Mouse (Mus musculus): ENCODE results near the gene Gm14418. TPM values are rescaled to one million over a fixed set of nuclear protein-coding genes. Genes with fewer than 3 reads are reported as not detected.
"Not testable (repeated sequence)": the region's sequence is repeated elsewhere in the genome, so short reads cannot be mapped to it uniquely, and the experiment has no call there.

Gm14418 gene
- total RNA-seq (2021) = 10 to 100 TPM in 1 of 2 experiments, 1 to 10 TPM in 1; 9.5 to 13.1 TPM
- long read RNA-seq, experiment 1, partial matches to known transcripts = 0 of 4 reads
- long read RNA-seq, experiment 1, other reads (novel, unspliced or antisense) = 4 of 4 reads
- long read RNA-seq, experiment 2, partial matches to known transcripts = 1 of 8 reads
- long read RNA-seq, experiment 2, other reads (novel, unspliced or antisense) = 4 of 8 reads

GRCm38 (mm10) chr2:177398096-177398495 is at the start of gene Gm14418:
Gene Gm14418, minus strand, starts transcription at chr2:177398320.
- DNase-seq; intact Hi-C loops (cut with DNase I): not testable (repeated sequence)

Other genes starting within 250 kb of the Gm14418 start
- gene Gm14410, start 191.9 kb downstream of the Gm14418 start, total RNA-seq (2021) = 10 to 100 TPM; 31.2 to 34.0 TPM
- gene Gm14409, start 131.3 kb downstream of the Gm14418 start, total RNA-seq (2021) = 1 to 10 TPM; 1.0 to 1.1 TPM
- gene Gm14412, start 74.0 kb downstream of the Gm14418 start, total RNA-seq (2021) = 1 to 10 TPM; 1.0 TPM
- 100 to 1,000 TPM; 299 to 302 TPM for gene Zfp970, start 66.4 kb upstream of the Gm14418 start, total RNA-seq (2021)
- 10 to 100 TPM; 54.7 to 58.7 TPM for gene Gm14403, start 99.9 kb upstream of the Gm14418 start, total RNA-seq (2021)
- under 1 TPM; 0.24 to 0.27 TPM for gene Gm14406, start 179.9 kb upstream of the Gm14418 start, total RNA-seq (2021)